Mouse (Mus musculus) c-Kit-negative CD71-positive TER-119-positive erythroid progenitor cells, embryonic 14.5 days (primary cell): Measurements from ENCODE around the gene Pld2.

Source experiments
- DNase-seq: peaks from one replicate; pipeline ENCODE4 v3.0.0-alpha.2; 2013; ENCODE audit warnings: low read depth, low spot score

Pld2 gene

GRCm38 (mm10) chr11:70577201-70577600 is 37.3 kb downstream of the Pld2 start:
- DNase-seq, result no peak

- no peak for DNase-seq
These were observed 39.1 kb downstream of the Pld2 start for GRCm38 (mm10) chr11:70578962-70579361.

GRCm38 (mm10) chr11:70579710-70580357 is 40.0 kb downstream of the Pld2 start:
- no peak for DNase-seq

DNA sequence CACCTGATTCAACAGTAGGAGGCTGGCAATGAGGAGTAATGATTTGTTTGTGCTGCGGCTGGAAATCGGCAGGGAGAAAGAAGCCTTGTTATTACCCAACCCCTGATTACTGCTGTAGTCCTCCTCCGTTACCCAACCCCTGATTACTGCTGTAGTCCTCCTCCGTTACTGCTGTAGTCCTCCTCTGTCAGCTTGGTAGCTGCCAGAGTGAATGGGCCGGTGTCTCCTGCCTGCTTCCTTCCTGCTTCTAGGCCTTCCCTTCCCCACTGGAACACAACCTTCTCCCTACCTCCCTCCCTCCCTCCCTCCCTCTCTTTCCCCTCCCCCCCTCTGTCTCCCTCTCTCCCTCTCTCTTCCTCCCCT is 40.5 kb downstream of the Pld2 start:
- DNase-seq, result no peak

DNA sequence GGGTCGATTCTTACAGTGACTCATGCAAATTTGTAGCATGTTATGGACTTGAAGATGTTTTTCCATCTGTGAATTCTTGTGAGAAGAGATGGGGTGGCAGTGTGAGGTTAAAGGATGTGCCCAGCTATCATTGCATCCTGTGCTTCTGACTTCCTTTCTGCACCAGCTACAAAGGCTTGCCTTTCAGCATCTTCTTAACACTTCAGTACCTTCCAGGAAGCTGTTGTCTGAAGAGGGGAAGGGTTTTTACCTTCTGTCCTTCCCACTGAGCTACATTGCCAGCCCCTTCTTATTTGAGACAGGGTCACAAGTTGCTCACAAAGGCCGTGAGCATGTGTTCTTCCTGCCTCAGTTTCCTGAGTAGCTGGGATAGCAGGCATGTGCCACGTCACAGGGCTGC is 41.1 kb downstream of the Pld2 start:
- no peak for DNase-seq

GRCm38 (mm10) chr11:70582196-70582595 is 42.3 kb downstream of the Pld2 start:
- DNase-seq, result no peak

GRCm38 (mm10) chr11:70583022-70583714 is 43.3 kb downstream of the Pld2 start:
- DNase-seq, result no peak

GRCm38 (mm10) chr11:70583775-70584174 is 43.9 kb downstream of the Pld2 start:
- DNase-seq, result no peak

- no peak for DNase-seq
These were observed 45.6 kb downstream of the Pld2 start for GRCm38 (mm10) chr11:70585457-70585856.

DNA sequence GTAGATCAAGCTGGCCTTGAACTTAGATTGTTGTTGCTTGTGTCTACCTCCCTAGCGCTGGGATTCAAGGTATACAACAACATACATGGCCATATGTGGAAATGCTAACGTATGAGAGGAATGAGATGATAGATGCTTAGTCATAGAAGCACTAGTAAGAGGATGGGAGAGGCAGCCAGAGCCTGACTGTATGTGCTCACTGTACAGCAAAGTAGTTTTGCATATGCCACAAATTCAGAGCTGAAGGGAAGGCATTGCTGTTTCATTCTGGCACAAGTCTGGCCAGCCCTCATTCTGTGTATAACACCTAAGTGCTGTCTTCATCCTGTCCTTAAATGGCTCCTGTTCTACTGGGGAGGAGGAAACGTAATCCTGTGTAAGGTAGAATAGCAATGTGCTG is 46.4 kb downstream of the Pld2 start:
- no peak for DNase-seq

- no peak for DNase-seq
These were observed 47.1 kb downstream of the Pld2 start for GRCm38 (mm10) chr11:70586954-70587353.

- DNase-seq, result no peak
These were observed 51.9 kb downstream of the Pld2 start for GRCm38 (mm10) chr11:70591733-70592132.

- DNase-seq, result no peak
These were observed 54.6 kb downstream of the Pld2 start for GRCm38 (mm10) chr11:70594253-70594989.

GRCm38 (mm10) chr11:70595638-70596037 is 55.8 kb downstream of the Pld2 start:
- DNase-seq, result no peak

DNA sequence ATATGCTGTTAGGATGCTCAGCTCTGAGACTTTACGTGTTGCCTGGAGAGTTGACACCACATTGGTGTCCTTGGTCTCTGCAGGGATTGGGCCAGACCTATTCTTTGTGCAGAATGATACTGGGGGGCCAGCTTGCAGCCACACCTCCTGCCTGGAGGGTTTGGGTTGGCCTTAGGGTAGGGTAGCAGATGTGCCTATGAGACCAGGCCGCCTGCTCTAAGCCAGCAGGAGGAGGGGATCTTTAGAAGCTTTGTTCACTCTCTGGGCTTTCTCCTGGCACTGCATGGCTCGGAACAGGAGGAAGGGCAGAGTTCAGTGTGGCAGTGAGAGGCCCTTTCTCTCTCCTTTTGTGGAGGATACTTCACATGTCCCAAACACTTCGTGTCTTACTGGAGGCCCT is 56.2 kb downstream of the Pld2 start:
- no peak for DNase-seq

DNA sequence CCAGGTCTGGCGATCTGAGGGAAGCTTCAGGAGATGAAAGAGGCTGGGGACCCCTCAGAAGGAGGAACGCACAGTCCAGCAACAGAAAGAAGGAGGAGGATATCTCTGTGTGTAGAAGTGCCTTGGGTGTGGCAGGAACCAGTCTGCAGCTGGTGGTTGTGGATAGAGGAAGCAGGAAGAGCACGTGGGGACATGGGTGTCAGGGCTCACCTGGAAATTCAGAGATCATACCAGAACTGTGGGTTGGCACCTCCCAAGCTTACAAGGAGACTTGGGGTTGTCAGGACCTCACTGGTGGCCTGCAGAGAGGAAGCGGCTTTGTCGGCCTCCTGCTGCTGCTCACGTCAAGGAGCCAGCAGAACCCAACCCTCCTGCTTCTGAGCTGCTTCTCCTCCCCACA is 57.4 kb downstream of the Pld2 start:
- no peak for DNase-seq

DNA sequence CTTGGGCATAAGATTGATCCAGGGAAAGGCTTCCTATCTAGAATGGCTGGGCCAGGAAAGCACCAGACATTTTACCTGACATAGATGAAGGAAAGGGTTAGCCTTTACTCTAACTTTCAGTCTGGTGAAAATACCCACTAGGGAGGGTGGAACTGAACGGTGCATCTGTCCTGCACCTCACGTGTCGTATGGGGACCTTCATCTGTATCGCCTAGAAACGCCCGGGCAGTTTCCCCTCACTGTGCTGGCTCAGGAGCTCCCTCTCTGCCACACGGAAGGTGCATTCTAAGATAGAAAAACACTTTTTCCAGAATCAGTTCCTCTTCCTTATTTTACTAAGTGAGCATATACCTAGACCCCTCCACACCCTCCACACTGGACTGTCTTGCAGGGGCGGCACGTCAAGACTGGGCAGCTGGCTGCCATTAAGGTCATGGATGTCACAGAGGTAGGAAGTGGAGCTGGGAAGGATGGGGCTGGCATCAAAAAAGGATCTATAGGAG is 58.6 kb downstream of the Pld2 start:
- DNase-seq, result no peak

DNA sequence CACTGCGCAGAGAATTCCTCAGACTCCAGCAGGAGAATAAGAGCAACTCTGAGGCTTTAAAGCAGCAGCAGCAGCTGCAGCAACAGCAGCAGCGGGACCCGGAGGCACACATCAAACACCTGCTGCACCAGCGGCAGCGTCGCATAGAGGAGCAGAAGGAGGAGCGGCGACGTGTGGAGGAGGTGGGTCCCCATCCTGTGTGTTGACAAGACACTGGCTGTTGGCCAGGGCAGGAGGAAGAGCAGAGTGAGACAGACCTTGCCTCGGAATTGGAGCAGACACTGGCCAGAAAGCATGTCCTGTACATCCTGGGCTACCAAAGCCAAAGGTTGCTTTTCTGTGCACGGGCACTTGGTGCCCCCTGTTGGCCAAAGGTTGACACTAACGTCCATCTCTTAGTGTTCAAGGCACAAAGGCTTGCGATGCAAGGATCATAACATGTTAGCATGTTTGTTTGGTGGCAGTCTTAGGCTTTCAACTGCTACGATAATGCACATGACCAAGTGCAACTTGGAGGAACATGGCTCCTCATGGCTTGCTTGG is 65.2 kb downstream of the Pld2 start:
- peak; percentile 33 for DNase-seq

- DNase-seq, result no peak
These were observed 66.9 kb downstream of the Pld2 start for GRCm38 (mm10) chr11:70606717-70607116.

DNA sequence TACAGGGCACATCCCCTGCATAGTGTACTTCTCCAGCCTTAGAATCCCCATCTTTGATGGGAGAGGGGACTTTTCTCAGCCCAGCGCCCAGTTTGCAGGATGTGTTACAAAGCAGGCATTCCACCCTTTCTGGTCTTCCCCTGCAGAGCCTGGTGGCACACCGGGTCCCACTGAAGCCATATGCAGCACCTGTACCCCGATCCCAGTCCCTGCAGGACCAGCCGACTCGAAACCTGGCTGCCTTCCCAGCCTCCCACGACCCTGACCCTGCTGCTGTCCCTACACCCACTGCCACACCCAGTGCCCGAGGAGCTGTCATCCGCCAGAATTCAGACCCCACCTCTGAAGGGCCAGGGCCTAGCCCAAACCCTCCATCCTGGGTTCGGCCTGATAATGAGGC is 67.7 kb downstream of the Pld2 start:
- DNase-seq, result no peak
